Mouse (Mus musculus): ENCODE measurements around the gene Prss38.

Prss38 gene

DNA sequence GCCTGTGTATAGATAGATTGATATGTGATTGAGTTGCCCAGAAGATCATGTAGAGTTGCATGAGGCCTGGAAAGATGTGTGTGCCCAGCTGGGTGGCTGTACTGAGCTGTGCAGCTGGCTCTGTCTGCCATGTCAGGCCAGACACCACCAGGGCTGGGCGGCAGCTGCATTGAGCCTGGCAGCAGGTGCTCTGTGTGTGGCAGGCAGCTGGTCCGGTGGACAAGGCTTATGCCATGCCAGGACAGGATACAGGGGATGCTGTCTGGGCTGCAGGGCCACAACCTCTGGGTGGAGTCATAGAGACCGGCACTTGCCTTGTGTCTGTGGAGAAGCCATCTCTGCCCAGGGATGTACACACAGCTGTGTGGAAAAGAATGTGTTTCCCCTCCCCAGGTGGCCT is 52.5 kb downstream of the Prss38 start:
- no peak for DNase-seq (ENCODE audit: low spot score)

All from layer of hippocampus, adult 11-12 months (tissue).